Mouse (Mus musculus): ENCODE data around the gene Chmp4b.

DNA sequence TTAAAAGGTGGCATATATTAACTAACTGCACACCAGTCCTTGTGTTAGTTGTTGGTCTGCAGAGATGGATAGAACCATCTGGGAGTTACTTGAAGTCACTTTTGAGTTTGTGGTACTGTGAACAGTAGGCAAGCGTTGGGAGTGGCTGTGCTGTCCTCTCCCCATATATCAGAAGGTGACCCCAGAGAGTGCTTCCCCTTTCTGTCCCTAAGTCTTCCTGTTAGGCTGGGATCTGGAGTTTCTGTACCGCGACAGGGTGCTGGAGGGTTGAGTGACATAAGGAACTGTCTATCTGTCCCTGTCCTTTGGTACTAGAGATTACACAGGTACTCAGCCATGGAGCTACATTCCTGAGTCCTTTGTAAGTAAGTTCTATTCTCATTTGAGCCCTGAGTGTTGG lies 35.3 kb downstream of the Chmp4b start:
- TF ChIP-seq CTCF (IDR thresholded peaks at IDR 0.05; ENCODE audit: low read depth) (no peak), EP300 (IDR thresholded peaks at IDR 0.05; ENCODE audit: low read depth) (no peak)
